Mouse (Mus musculus) small intestine, adult 2 months (tissue): ENCODE results near the gene Fam20b.

ENCODE experiments used
- CTCF ChIP-seq: fragments of 200-500 bp; IDR thresholded peaks from 2 replicates; pipeline ENCODE4 v1.5.1; 2012; ENCODE audit warnings: low read depth, mild to moderate bottlenecking, control low read depth, inconsistent platforms, low read length, moderate library complexity, mixed read lengths; ENCODE audit not compliant: insufficient replicate concordance, insufficient read length; ENCODE audit errors: extremely low read depth
- POLR2A ChIP-seq: fragments of 200-500 bp; IDR thresholded peaks from 2 replicates; pipeline ENCODE4 v1.6.1; 2012; ENCODE audit warnings: low read depth, mild to moderate bottlenecking, control low read depth, inconsistent platforms, low read length, moderate library complexity

DNA sequence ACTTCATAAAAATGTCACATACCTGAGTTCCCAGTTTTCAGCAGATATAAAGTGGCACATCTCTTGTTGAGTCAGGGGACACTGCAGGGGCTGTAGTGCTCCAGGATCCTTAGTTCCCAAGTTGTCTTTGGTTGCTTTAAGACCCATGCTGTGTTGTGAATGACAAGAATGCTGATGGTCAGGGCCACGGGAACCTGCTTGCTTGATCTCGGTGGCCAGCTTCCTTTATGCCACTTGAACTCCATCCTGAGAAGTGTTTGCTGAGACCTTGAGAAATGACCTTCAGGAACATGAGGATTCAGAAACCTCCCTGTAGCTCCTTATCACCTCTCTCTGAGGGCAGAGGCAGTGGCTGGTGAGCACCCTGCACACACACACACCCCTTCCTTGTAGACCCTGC, 70.2 kb downstream of the Fam20b start:
- TF ChIP-seq POLR2A = no peak
- no peak for TF ChIP-seq CTCF
